Mouse (Mus musculus): ENCODE measurements around the gene Nprl2.

GRCm38 (mm10) chr9:107552690-107553393, 10.8 kb downstream of the Nprl2 start:
- TF ChIP-seq POLR2A (IDR thresholded peaks at IDR 0.05; ENCODE audit: extremely low read depth, insufficient read depth, low read length) (no peak), CTCF (IDR thresholded peaks at IDR 0.05; ENCODE audit: low read depth, low read length) (no peak)

Measured in liver, adult 2 months (tissue).